Mouse (Mus musculus): ENCODE measurements around the gene Nmt1. TPM values are rescaled to one million over a fixed set of nuclear protein-coding genes. Genes with fewer than 3 reads are reported as not detected.

Gene Nmt1
- total and polyA plus RNA-seq, 2 experiments from 2014 or later = 39.8 to 71.5 TPM

DNA sequence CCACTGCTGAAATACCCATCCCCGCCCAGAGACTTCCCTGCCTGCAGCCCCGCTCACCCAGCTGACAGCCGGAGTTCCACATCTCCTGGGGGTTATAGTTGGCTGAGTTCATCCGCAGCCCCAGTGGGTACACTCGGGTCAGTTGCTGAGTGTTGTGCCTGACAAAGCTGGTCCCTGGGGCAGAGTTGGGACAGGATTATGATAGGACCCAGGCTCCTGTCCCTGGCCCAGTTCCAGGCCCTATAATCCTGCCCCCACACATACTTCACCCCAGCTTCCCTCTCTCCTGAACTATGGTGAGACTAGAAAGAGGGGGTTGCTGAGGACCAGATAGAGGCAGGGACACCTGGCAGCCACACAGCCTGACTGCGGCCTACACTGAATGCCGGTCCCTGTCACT lies 45.7 kb downstream of the Nmt1 start:
- no peaks in the 10 kb centered on the region for H3K9me3 ChIP-seq (ENCODE audit: low read length)
- H3K4me3 ChIP-seq (ENCODE audit: low read length) = no peak overlapping the region
- 85% methylated on average over 7 of the region's 7 CpGs for WGBS
- no peaks in the 10 kb centered on the region for H3K27me3 ChIP-seq (ENCODE audit: insufficient read depth, low read length)
- H3K4me1 ChIP-seq (ENCODE audit: insufficient read depth, low read length) = no peaks in the 10 kb centered on the region
- H3K27ac ChIP-seq = no peak overlapping the region
- no peak for ATAC-seq
- H3K9ac ChIP-seq (replicated peaks; ENCODE audit: low read length) = no peak overlapping the region
- H3K36me3 ChIP-seq (ENCODE audit: insufficient read depth, low read length) = peaks cover 4% of the 10 kb centered on the region; the same call in 1 of the 2 replicates
- DNase-seq (ENCODE audit: low spot score) = no peak
- TF ChIP-seq CTCF (IDR thresholded peaks at IDR 0.05; ENCODE audit: low read depth) = no peak
- no peak overlapping the region for H3K4me2 ChIP-seq (ENCODE audit: low read depth, low read length)

DNA sequence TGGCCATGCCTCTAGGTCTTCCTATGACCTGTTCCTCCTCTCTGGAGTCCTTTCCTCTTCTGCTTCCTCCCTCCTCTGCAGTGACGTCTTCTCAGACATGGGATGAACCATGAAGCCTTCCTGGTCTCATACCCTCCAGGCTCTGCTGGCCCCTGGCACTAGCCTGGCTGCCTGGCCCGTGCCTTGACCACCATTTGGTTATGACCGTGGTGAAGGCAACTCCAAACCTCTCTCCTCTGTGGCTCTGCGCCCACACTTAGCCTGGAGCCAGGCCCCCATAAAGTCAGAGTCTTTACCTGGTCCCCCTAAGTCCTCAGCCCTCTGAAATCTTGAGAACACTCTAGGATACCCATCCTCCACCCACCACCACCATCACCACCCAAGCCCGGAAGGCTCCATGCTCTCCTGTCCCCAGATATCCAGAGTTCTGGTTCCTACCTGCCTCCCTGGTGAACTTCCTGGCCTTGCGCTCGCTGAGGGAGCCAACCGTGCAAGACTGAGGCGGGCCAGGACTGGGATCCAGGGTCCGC lies 46.2 kb downstream of the Nmt1 start:
- DNase-seq (ENCODE audit: low spot score) = no peak
- no peak overlapping the region for H3K27ac ChIP-seq
- no peaks in the 10 kb centered on the region for H3K9me3 ChIP-seq (ENCODE audit: low read length)
- no peak overlapping the region for H3K4me3 ChIP-seq (ENCODE audit: low read length)
- TF ChIP-seq CTCF (IDR thresholded peaks at IDR 0.05; ENCODE audit: low read depth) = no peak
- no peaks in the 10 kb centered on the region for H3K4me1 ChIP-seq (ENCODE audit: insufficient read depth, low read length)
- H3K27me3 ChIP-seq (ENCODE audit: insufficient read depth, low read length) = no peaks in the 10 kb centered on the region
- 64% methylated on average over 10 of the region's 10 CpGs for WGBS
- no peaks in the 10 kb centered on the region for H3K36me3 ChIP-seq (ENCODE audit: insufficient read depth, low read length)
- no peak overlapping the region for H3K4me2 ChIP-seq (ENCODE audit: low read depth, low read length)
- H3K9ac ChIP-seq (replicated peaks; ENCODE audit: low read length) = no peak overlapping the region
- no peak for ATAC-seq

DNA sequence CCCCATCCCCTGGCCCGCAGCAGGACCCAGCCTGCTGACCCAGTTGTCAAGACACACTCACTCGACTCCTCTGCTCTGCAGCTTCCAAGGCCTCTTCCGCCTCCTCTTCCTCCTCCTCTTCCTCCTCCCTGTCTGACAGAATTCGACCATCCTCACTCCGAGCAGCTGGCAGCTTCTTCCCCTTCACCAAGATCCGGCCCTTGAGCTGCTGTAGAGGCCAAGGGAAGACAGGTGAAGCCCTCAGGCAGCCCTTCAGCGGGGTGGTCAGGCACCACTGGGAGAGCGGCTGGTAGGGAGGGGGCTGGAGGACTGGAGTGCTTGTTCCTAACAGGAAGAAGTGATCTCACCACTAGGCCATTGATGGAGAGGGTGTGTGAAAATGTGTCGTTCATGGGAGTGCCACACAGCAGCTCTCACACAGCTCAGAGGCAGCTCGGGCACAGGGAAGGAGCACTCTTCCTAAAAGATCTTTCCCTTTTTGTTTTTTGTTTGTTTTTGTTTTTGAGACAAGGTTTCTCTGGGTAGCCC lies 46.9 kb downstream of the Nmt1 start:
- DNase-seq (ENCODE audit: low spot score) = no peak
- Histone ChIP-seq H3K9me3 (ENCODE audit: low read length) (no peaks in the 10 kb centered on the region), H3K4me1 (ENCODE audit: insufficient read depth, low read length) (no peaks in the 10 kb centered on the region), H3K36me3 (ENCODE audit: insufficient read depth, low read length) (no peaks in the 10 kb centered on the region), H3K4me2 (ENCODE audit: low read depth, low read length) (no peak overlapping the region), H3K27me3 (ENCODE audit: insufficient read depth, low read length) (no peaks in the 10 kb centered on the region), H3K4me3 (ENCODE audit: low read length) (no peak overlapping the region), H3K9ac (replicated peaks; ENCODE audit: low read length) (no peak overlapping the region), H3K27ac (no peak overlapping the region)
- no peak for TF ChIP-seq CTCF (IDR thresholded peaks at IDR 0.05; ENCODE audit: low read depth)
- no peak for ATAC-seq
- 26% methylated on average over 10 of the region's 10 CpGs for WGBS

DNA sequence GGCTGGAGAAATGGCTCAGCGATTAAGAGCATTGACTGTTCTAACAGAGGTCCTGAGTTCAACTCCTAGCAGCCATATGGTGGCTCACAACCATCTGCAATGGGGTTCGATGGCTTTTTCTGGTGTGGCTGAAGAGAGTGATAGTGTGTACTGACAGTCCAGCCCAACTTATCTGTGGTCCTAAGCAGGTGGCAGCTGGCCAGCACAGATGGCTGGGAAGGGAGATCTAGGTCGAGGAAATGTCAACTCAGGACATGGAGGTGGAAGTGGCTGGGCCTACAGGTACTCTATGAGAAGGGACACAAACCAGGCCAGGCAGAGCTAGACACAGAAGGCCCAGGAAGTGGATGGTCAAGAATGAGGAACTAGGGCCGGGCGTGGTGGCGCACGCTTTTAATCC lies 48.0 kb downstream of the Nmt1 start:
- Histone ChIP-seq H3K4me2 (ENCODE audit: low read depth, low read length) (no peak overlapping the region), H3K9me3 (ENCODE audit: low read length) (no peaks in the 10 kb centered on the region), H3K4me3 (ENCODE audit: low read length) (no peak overlapping the region), H3K27me3 (ENCODE audit: insufficient read depth, low read length) (no peaks in the 10 kb centered on the region), H3K9ac (replicated peaks; ENCODE audit: low read length) (no peak overlapping the region), H3K36me3 (ENCODE audit: insufficient read depth, low read length) (no peaks in the 10 kb centered on the region), H3K4me1 (ENCODE audit: insufficient read depth, low read length) (no peaks in the 10 kb centered on the region), H3K27ac (no peak overlapping the region)
- no peak for TF ChIP-seq CTCF (IDR thresholded peaks at IDR 0.05; ENCODE audit: low read depth)
- DNase-seq (ENCODE audit: low spot score) = no peak
- ATAC-seq = no peak
- 89% methylated on average over 7 of the region's 7 CpGs for WGBS

DNA sequence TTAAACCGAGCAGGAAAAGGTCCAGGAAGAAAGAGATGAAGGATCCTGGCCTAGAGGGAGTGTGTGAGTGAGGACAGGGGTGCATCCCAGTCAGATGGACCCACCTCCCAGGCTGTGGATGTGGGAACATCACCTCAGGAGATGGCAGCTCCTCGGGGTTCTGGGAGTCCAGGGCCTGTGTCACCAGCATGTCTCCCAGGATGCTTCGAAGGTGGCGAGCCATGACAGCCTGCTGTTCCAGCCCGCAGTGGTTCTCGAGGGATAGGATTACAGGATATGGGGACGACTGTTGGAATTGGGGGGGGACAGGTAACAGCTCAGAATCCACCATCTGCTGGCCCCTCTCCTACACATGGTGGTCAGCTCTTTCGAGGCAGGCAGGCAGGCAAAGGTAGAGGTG lies 48.6 kb downstream of the Nmt1 start:
- WGBS = 81% methylated on average over 8 of the region's 8 CpGs
- H3K4me1 ChIP-seq (ENCODE audit: insufficient read depth, low read length) = no peaks in the 10 kb centered on the region

DNA sequence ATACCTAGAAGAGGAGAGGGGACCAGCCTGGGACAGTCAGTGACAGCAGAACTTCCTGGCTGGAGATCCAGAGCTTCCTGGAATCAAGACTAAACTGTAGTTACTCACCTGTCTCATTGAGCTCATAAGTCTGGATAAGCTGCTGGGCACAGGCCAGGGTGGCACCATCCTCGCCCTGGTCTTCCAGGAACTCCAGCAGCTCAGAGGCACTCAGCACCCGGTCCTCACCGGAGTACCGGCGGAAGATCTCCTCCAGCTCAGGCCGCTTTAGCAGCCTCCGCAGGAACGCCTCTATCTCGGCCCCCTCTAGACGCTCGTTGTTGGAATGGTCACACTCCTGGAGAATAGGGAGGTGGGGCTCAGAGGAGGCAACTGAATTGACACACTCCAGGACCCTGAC lies 50.1 kb downstream of the Nmt1 start:
- Histone ChIP-seq H3K4me2 (ENCODE audit: low read depth, low read length) (no peak overlapping the region), H3K4me1 (ENCODE audit: insufficient read depth, low read length) (no peaks in the 10 kb centered on the region), H3K27me3 (ENCODE audit: insufficient read depth, low read length) (0 out of 2 replicates have a peak, but pooled peaks cover 6% of the 10 kb centered on the region), H3K36me3 (ENCODE audit: insufficient read depth, low read length) (no peaks in the 10 kb centered on the region), H3K9ac (replicated peaks; ENCODE audit: low read length) (no peak overlapping the region), H3K27ac (no peak overlapping the region), H3K4me3 (ENCODE audit: low read length) (no peak overlapping the region), H3K9me3 (ENCODE audit: low read length) (no peaks in the 10 kb centered on the region)
- no peak for DNase-seq (ENCODE audit: low spot score)
- no peak for TF ChIP-seq CTCF (IDR thresholded peaks at IDR 0.05; ENCODE audit: low read depth)
- 86% methylated on average over 11 of the region's 11 CpGs for WGBS
- no peak for ATAC-seq

More for the DNA sequence above, 48.6 kb downstream of the Nmt1 start:
- ATAC-seq (no peak), DNase-seq (ENCODE audit: low spot score) (no peak)
- no peaks in the 10 kb centered on the region for H3K36me3 ChIP-seq (ENCODE audit: insufficient read depth, low read length)
- H3K4me2 ChIP-seq (ENCODE audit: low read depth, low read length) = no peak overlapping the region
- H3K27me3 ChIP-seq (ENCODE audit: insufficient read depth, low read length) = no peaks in the 10 kb centered on the region
- H3K4me3 ChIP-seq (ENCODE audit: low read length) = no peak overlapping the region
- H3K9ac ChIP-seq (replicated peaks; ENCODE audit: low read length) = no peak overlapping the region
- H3K27ac ChIP-seq = no peak overlapping the region
- no peak for TF ChIP-seq CTCF (IDR thresholded peaks at IDR 0.05; ENCODE audit: low read depth)
- no peaks in the 10 kb centered on the region for H3K9me3 ChIP-seq (ENCODE audit: low read length)

DNA sequence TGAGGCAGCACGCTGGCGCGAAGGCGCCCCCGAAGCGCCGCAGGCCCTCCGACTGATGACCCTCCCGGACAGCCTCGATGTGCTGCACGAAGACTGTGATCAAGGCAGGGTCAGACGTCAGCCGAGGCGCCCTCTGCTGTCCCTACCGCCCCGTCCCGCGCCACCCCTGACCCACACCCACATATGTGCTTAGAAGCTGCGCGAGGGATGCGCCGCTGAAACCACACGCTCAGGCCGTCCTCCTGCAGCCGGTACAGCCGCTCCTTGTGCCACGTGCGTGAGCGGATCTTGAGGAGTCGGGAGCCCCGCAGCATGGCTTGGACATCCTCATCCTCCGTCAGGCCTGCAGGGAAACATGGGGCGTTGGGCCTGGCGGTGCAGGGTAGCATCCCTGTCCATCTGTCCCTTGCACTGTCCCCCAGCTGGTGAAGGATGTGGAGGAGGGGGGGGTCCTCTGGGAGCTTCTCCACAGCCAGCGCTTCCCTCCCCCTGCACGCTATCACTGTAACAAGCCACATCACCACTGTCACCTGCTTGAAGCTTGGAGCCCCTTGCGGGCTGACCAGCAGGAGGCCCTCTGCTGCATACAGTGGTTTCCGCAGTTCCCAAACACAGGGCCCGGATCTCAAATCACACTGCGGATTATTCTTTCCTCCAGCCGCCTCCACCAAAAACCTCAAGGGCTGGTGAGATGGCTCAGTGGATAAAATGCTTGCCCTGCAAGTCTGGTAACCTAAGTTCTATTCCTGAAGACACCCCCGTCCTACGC lies 52.5 kb downstream of the Nmt1 start:
- Histone ChIP-seq H3K9me3 (ENCODE audit: low read length) (no peaks in the 10 kb centered on the region), H3K4me3 (ENCODE audit: low read length) (0 out of 2 replicates have a peak overlapping the region, but pooled peaks have one; percentile 4), H3K4me2 (ENCODE audit: low read depth, low read length) (peak overlapping the region; percentile 39), H3K36me3 (ENCODE audit: insufficient read depth, low read length) (no peaks in the 10 kb centered on the region), H3K27me3 (ENCODE audit: insufficient read depth, low read length) (0 out of 2 replicates have a peak, but pooled peaks cover 6% of the 10 kb centered on the region), H3K4me1 (ENCODE audit: insufficient read depth, low read length) (no peaks in the 10 kb centered on the region), H3K27ac (no peak overlapping the region), H3K9ac (replicated peaks; ENCODE audit: low read length) (0 out of 2 replicates have a peak overlapping the region, but pooled peaks have one; percentile 6)
- DNase-seq (ENCODE audit: low spot score) (peak; percentile 39), ATAC-seq (peak; percentile 62)
- WGBS = 2% methylated on average over 43 of the region's 43 CpGs
- TF ChIP-seq CTCF (IDR thresholded peaks at IDR 0.05; ENCODE audit: low read depth) = peak; percentile 39
